Comparison of ENCODE assay signal across 10 mouse cellular contexts in the genomic region with DNA sequence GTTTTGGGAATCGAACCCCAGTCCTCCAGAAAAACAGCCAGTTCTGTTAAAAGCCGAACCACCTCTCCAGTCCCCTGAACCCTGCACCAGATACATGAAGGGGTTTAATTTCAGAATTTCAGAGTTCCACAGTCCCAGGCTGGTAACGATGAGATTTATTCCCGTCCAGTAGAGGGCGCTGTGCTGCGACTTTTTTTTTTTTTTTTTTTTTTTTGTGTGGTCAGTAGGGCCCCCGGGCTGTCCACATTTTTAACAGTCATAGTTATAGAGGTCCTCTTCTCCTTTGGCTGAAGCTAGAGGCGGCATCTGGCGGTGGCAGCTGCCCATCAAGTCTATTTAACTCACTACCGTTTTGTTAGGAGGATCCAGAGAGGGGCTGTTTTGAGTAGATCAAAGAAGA. TPM values are rescaled to one million over a fixed set of nuclear protein-coding genes. Genes with fewer than 3 reads are reported as not detected.
A peak's percentile ranks its signal among the peaks of the same experiment; 100 is the strongest.
DNase-seq lines count a peak whose midpoint lies in the region; ATAC-seq and TF ChIP-seq lines count a peak whose summit lies in the region.
"Had no signal": no experiment of that assay in that cellular context is flagged by ENCODE, and none has a peak within 500 bp of the region (broad histone marks: within the 10 kb centered on the region; RNA-seq: fewer than 3 reads in every experiment).

No protein-coding gene starts in this region.

- no peak overlapping the region for H3K4me2 ChIP-seq in kidney, postnatal 0 days (ENCODE audit: low read length)
- H3K4me2 ChIP-seq in kidney, embryonic 14.5 days (replicated peaks; ENCODE audit: low read depth, low read length), result no peak overlapping the region
- peak overlapping the region; percentile 15; the same call in 1 of the 2 replicates for H3K4me2 ChIP-seq in liver, embryonic 15.5 days
- H3K4me2 ChIP-seq: embryonic facial prominence, embryonic 13.5 days; limb, embryonic 12.5 days had no signal

- no peaks in the 10 kb centered on the region for H3K36me3 ChIP-seq in kidney, postnatal 0 days (ENCODE audit: insufficient read depth, low read length)
- no peaks in the 10 kb centered on the region for H3K36me3 ChIP-seq in kidney, embryonic 14.5 days (ENCODE audit: control insufficient read depth, insufficient read depth, low read length)
- H3K36me3 ChIP-seq in liver, embryonic 15.5 days (replicated peaks), result no peaks in the 10 kb centered on the region
- H3K36me3 ChIP-seq: embryonic facial prominence, embryonic 13.5 days; limb, embryonic 12.5 days had no signal

- no peak overlapping the region for H3K9ac ChIP-seq in kidney, postnatal 0 days (ENCODE audit: low read depth, low read length)
- no peak overlapping the region for H3K9ac ChIP-seq in kidney, embryonic 14.5 days (ENCODE audit: low read depth, low read length)
- no peak overlapping the region for H3K9ac ChIP-seq in liver, embryonic 15.5 days
- H3K9ac ChIP-seq: embryonic facial prominence, embryonic 13.5 days; limb, embryonic 12.5 days had no signal

- no peak for ATAC-seq in kidney, postnatal 0 days (replicated peaks; ENCODE audit: low FRiP score, low read depth)
- ATAC-seq in kidney, embryonic 14.5 days (ENCODE audit: low FRiP score, low TSS enrichment), result no peak
- no peak for ATAC-seq in liver, embryonic 15.5 days (ENCODE audit: insufficient read depth)

- no peak overlapping the region for H3K27ac ChIP-seq in kidney, postnatal 0 days
- no peak overlapping the region for H3K27ac ChIP-seq in kidney, embryonic 14.5 days (ENCODE audit: low read depth, low read length)
- H3K27ac ChIP-seq in liver, embryonic 15.5 days (replicated peaks), result no peak overlapping the region
- H3K27ac ChIP-seq: embryonic facial prominence, embryonic 13.5 days; limb, embryonic 12.5 days had no signal

- H3K27me3 ChIP-seq in kidney, postnatal 0 days (ENCODE audit: insufficient read depth, low read length), result no peaks in the 10 kb centered on the region
- no peaks in the 10 kb centered on the region for H3K27me3 ChIP-seq in kidney, embryonic 14.5 days (ENCODE audit: control insufficient read depth, insufficient read depth, low read length)
- H3K27me3 ChIP-seq in liver, embryonic 15.5 days, result no peaks in the 10 kb centered on the region
- H3K27me3 ChIP-seq: embryonic facial prominence, embryonic 13.5 days; limb, embryonic 12.5 days had no signal

- DNase-seq in kidney, postnatal 0 days (ENCODE audit: low spot score), result peak; percentile 45
- peak; percentile 37 for DNase-seq in ES-CJ7 (ENCODE audit: low read depth, low spot score)
- DNase-seq in adipocyte (ENCODE audit: low spot score), result peak; percentile 49
- DNase-seq in frontal cortex, postnatal 14 days (ENCODE audit: low spot score in 2 of 2), result no peak
- no peak for DNase-seq in urinary bladder, adult 18-20 months (ENCODE audit: low spot score in 2 of 2)
- no peak for DNase-seq in layer of hippocampus, adult 9-11 months

- no peak overlapping the region for H3K4me3 ChIP-seq in kidney, postnatal 0 days (replicated peaks; ENCODE audit: low read depth, low read length)
- H3K4me3 ChIP-seq in kidney, embryonic 14.5 days (ENCODE audit: low read length), result no peak overlapping the region
- H3K4me3 ChIP-seq in liver, embryonic 15.5 days (replicated peaks), result no peak overlapping the region
- H3K4me3 ChIP-seq: embryonic facial prominence, embryonic 13.5 days; limb, embryonic 12.5 days had no signal

- H3K9me3 ChIP-seq in kidney, postnatal 0 days (replicated peaks; ENCODE audit: low read length), result no peaks in the 10 kb centered on the region
- H3K9me3 ChIP-seq in kidney, embryonic 14.5 days (ENCODE audit: control insufficient read depth, low read length), result no peaks in the 10 kb centered on the region
- H3K9me3 ChIP-seq in liver, embryonic 15.5 days (replicated peaks), result no peaks in the 10 kb centered on the region
- H3K9me3 ChIP-seq: embryonic facial prominence, embryonic 13.5 days; limb, embryonic 12.5 days had no signal

- 17% methylated on average over 10 of the region's 10 CpGs for WGBS in kidney, postnatal 0 days
- 17% methylated on average over 10 of the region's 10 CpGs for WGBS in kidney, embryonic 14.5 days
- 5% methylated on average over 10 of the region's 10 CpGs for WGBS in liver, embryonic 15.5 days (ENCODE audit: insufficient replicate concordance)

- peak; percentile 68 for TF ChIP-seq CTCF in kidney, postnatal 0 days (IDR thresholded peaks at IDR 0.05; ENCODE audit: low read depth)

- H3K4me1 ChIP-seq in kidney, postnatal 0 days (replicated peaks; ENCODE audit: insufficient read depth, low read length), result no peaks in the 10 kb centered on the region
- H3K4me1 ChIP-seq in kidney, embryonic 14.5 days (ENCODE audit: control insufficient read depth, insufficient read depth, low read length), result peaks cover 4% of the 10 kb centered on the region; the same call in 1 of the 2 replicates
- peaks cover 19% of the 10 kb centered on the region for H3K4me1 ChIP-seq in liver, embryonic 15.5 days (replicated peaks)

RNA-seq across cellular contexts. Expression of gene Hmgn2, which starts 37.1 kb away (rescaled TPM):
- polyA plus RNA-seq in kidney, postnatal 0 days (2015; fragmentation: Nextera tagmentation; extraction: Ambion mirVana), result 1,962 and 2,114 TPM in 2 replicates
- 3,172 and 3,245 TPM in 2 replicates for polyA plus RNA-seq in kidney, embryonic 14.5 days (2014; fragmentation: Nextera tagmentation; extraction: Ambion mirVana)
- polyA plus RNA-seq in liver, embryonic 15.5 days (2015; fragmentation: Nextera tagmentation; extraction: Ambion mirVana), result 509 and 615 TPM in 2 replicates

RNA-seq across cellular contexts. Expression of gene Rps6ka1, which starts 43.8 kb away (rescaled TPM):
- 29.7 and 32.5 TPM in 2 replicates for polyA plus RNA-seq in kidney, postnatal 0 days (2015; fragmentation: Nextera tagmentation; extraction: Ambion mirVana)
- 29.6 and 49.8 TPM in 2 replicates for polyA plus RNA-seq in kidney, embryonic 14.5 days (2014; fragmentation: Nextera tagmentation; extraction: Ambion mirVana)
- polyA plus RNA-seq in liver, embryonic 15.5 days (2015; fragmentation: Nextera tagmentation; extraction: Ambion mirVana), result 68.0 and 77.2 TPM in 2 replicates

Comparison
In these comparisons a context has a peak if more than half of its experiments do, and no peak if none do; other contexts are left out.
1. DNase-seq: peak in kidney, postnatal 0 days (single experiment), ES-CJ7 (single experiment) and adipocyte (single experiment); none in frontal cortex, postnatal 14 days (0 of 2), urinary bladder, adult 18-20 months (0 of 2) and layer of hippocampus, adult 9-11 months (single experiment).